Mouse (Mus musculus) limb, embryonic 14.5 days (tissue): ENCODE measurements around the gene Plekhm1. TPM values are rescaled to one million over a fixed set of nuclear protein-coding genes. Genes with fewer than 3 reads are reported as not detected.
"Not testable (repeated sequence)": the region's sequence is repeated elsewhere in the genome, so short reads cannot be mapped to it uniquely, and the experiment has no call there.

Source experiments
- ATAC-seq: fragments of 200-750 bp; cut with Nextera tagmentation; 2 replicates; pipeline ENCODE4 v1.8.0; 2017; ENCODE audit warnings: low read depth, moderate number of reproducible peaks, moderate TSS enrichment; ENCODE audit not compliant: low FRiP score
- DNase-seq: peaks from one replicate; pipeline ENCODE4 v3.0.0-alpha.2; 2015; ENCODE audit warnings: low spot score
- H3K27ac ChIP-seq: fragments of 300-500 bp; sonication (generic); replicated peaks from 2 replicates; pipeline ENCODE4 v1.5.1; 2014; ENCODE audit warnings: low read depth, mild to moderate bottlenecking, low read length, moderate library complexity, mixed read lengths
- H3K27me3 ChIP-seq: fragments of 300-500 bp; sonication (generic); 2 replicates; pipeline ENCODE4 v1.6.1; 2014; ENCODE audit warnings: low read length, mixed read lengths; ENCODE audit not compliant: control insufficient read depth, insufficient read depth
- H3K36me3 ChIP-seq: fragments of 300-500 bp; sonication (generic); 2 replicates; pipeline ENCODE4 v1.6.1; 2014; ENCODE audit warnings: mild to moderate bottlenecking, low read length, moderate library complexity, mixed read lengths; ENCODE audit not compliant: control insufficient read depth, insufficient read depth
- H3K4me1 ChIP-seq: fragments of 300-500 bp; sonication (generic); 2 replicates; pipeline ENCODE4 v1.6.1; 2014; ENCODE audit warnings: antibody characterized with exemption, low read length, mixed read lengths; ENCODE audit not compliant: control insufficient read depth, insufficient read depth
- H3K4me2 ChIP-seq: fragments of 300-500 bp; sonication (generic); replicated peaks from 2 replicates; pipeline ENCODE4 v1.6.1; 2014; ENCODE audit warnings: low read depth, mild to moderate bottlenecking, low read length, moderate library complexity; ENCODE audit not compliant: severe bottlenecking
- H3K4me3 ChIP-seq: fragments of 300-500 bp; sonication (generic); replicated peaks from 2 replicates; pipeline ENCODE4 v1.5.1; 2014; ENCODE audit warnings: low read length
- H3K9ac ChIP-seq: fragments of 300-500 bp; sonication (generic); 2 replicates; pipeline ENCODE4 v1.6.1; 2014; ENCODE audit warnings: mild to moderate bottlenecking, low read depth, low read length, moderate library complexity; ENCODE audit not compliant: severe bottlenecking
- H3K9me3 ChIP-seq: fragments of 300-500 bp; sonication (generic); 2 replicates; pipeline ENCODE4 v1.6.1; 2016; ENCODE audit warnings: low read length; ENCODE audit not compliant: control insufficient read depth
- POLR2A ChIP-seq: fragments of 200-500 bp; IDR thresholded peaks from 2 replicates; pipeline ENCODE4 v1.8.0; 2012; ENCODE audit warnings: inconsistent platforms, mild to moderate bottlenecking, moderate library complexity, borderline replicate concordance; ENCODE audit not compliant: insufficient read depth, insufficient read length; ENCODE audit errors: extremely low read depth
- WGBS: fragments of 180-500 bp; shearing (Covaris S2); extraction: QIAGEN DNeasy Blood & Tissue Kit; methylation state at CpG from one replicate; pipeline ENCODE4 v1.1.7; 2014; 5-methylcytosine and 5-hydroxymethylcytosine counted together
- polyA plus RNA-seq, 2 experiments: library from polyadenylated mRNA; depleted of rRNA in 1 of 2; stranded (reverse) in 1 of 2; unstranded in 1 of 2; fragments of >200 nt; fragmentation: Nextera tagmentation in 1 of 2; extraction: Ambion mirVana in 1 of 2; gene quantifications; 2 replicates each; pipeline versions ENCODE4 v1.2.1 to v1.2.3; 2012 to 2014

Plekhm1 gene
- polyA plus RNA-seq (2012; rRNA removed), result 11.8 and 13.9 TPM in 2 replicates
- 9.6 and 10.7 TPM in 2 replicates for polyA plus RNA-seq (2014; fragmentation: Nextera tagmentation; extraction: Ambion mirVana)

GRCm38 (mm10) chr11:103411981-103412949 lies at the start of gene Plekhm1:
Plekhm1 (minus strand) TSS chr11:103412687.
- H3K4me3 ChIP-seq, result peak within 1 kb of the TSS; percentile 84

GRCm38 (mm10) chr11:103451105-103451504 lies 38.6 kb upstream of the Plekhm1 start:
- DNase-seq, H3K36me3 ChIP-seq, H3K27me3 ChIP-seq, H3K9me3 ChIP-seq, ATAC-seq, H3K4me1 ChIP-seq, H3K4me2 ChIP-seq, H3K4me3 ChIP-seq, H3K27ac ChIP-seq, H3K9ac ChIP-seq: not testable (repeated sequence)
- WGBS, result 90% methylated on average over 1 of the region's 1 CpGs

More at GRCm38 (mm10) chr11:103411981-103412949, at the start of gene Plekhm1:
- Histone ChIP-seq H3K9ac (peak within 1 kb of the TSS; percentile 78), H3K4me1 (peaks cover 4% of the 10 kb centered on the region; the same call in 1 of the 2 replicates), H3K4me2 (peak within 1 kb of the TSS; percentile 89), H3K36me3 (no peaks in the 10 kb centered on the region), H3K27me3 (no peaks in the 10 kb centered on the region), H3K9me3 (no peaks in the 10 kb centered on the region), H3K27ac (no peak within 1 kb of the TSS)
- TF ChIP-seq POLR2A, result 0 out of 2 replicates have a peak, but pooled peaks have one; percentile 10
- WGBS, result 5% methylated on average over 62 of the region's 67 CpGs
- DNase-seq (peak; percentile 97), ATAC-seq (peak; percentile 96)

GRCm38 (mm10) chr11:103449721-103450120 lies 37.2 kb upstream of the Plekhm1 start:
- not testable (repeated sequence) for H3K9me3 ChIP-seq, H3K4me2 ChIP-seq, H3K9ac ChIP-seq, DNase-seq, ATAC-seq, H3K27me3 ChIP-seq, H3K4me1 ChIP-seq, H3K4me3 ChIP-seq, H3K36me3 ChIP-seq, H3K27ac ChIP-seq
- WGBS, result 91% methylated on average over 14 of the region's 14 CpGs

GRCm38 (mm10) chr11:103443678-103444077 lies 31.2 kb upstream of the Plekhm1 start:
- H3K4me1 ChIP-seq, result no peaks in the 10 kb centered on the region
- no peak overlapping the region for H3K9ac ChIP-seq
- TF ChIP-seq POLR2A, result no peak
- no peak overlapping the region for H3K27ac ChIP-seq
- H3K9me3 ChIP-seq, result no peaks in the 10 kb centered on the region
- H3K27me3 ChIP-seq, result no peaks in the 10 kb centered on the region
- ATAC-seq, result no peak
- no peaks in the 10 kb centered on the region for H3K36me3 ChIP-seq
- H3K4me3 ChIP-seq, result no peak overlapping the region
- WGBS, result 93% methylated on average over 3 of the region's 3 CpGs
- no peak for DNase-seq
- no peak overlapping the region for H3K4me2 ChIP-seq

GRCm38 (mm10) chr11:103436282-103436681 lies 23.8 kb upstream of the Plekhm1 start:
- H3K4me3 ChIP-seq, result no peak overlapping the region
- ATAC-seq (no peak), DNase-seq (no peak)
- no peaks in the 10 kb centered on the region for H3K4me1 ChIP-seq
- H3K4me2 ChIP-seq, result no peak overlapping the region
- H3K36me3 ChIP-seq, result no peaks in the 10 kb centered on the region
- no peak for TF ChIP-seq POLR2A
- H3K9ac ChIP-seq, result no peak overlapping the region
- H3K27ac ChIP-seq, result no peak overlapping the region
- 89% methylated on average over 5 of the region's 5 CpGs for WGBS
- H3K27me3 ChIP-seq, result no peaks in the 10 kb centered on the region
- no peaks in the 10 kb centered on the region for H3K9me3 ChIP-seq
